Mouse (Mus musculus) liver, embryonic 15.5 days (tissue): ENCODE measurements at regions not wholly inside any gene's neighbourhood (a gene's known extent, or its start where the extent isn't known, plus 50 kb on each side); places are given as distances from the start of the nearest gene placed in this dataset.

Source experiments
- ATAC-seq: fragments of 200-750 bp; cut with Nextera tagmentation; 2 replicates; pipeline ENCODE4 v1.8.0; 2017; ENCODE audit warnings: moderate number of reproducible peaks, mild to moderate bottlenecking, moderate library complexity; ENCODE audit not compliant: insufficient read depth
- H3K27ac ChIP-seq: fragments of 300-500 bp; sonication (generic); replicated peaks from 2 replicates; pipeline ENCODE4 v1.5.1; 2015; ENCODE audit warnings: mild to moderate bottlenecking, inconsistent platforms
- H3K27me3 ChIP-seq: fragments of 300-500 bp; sonication (generic); 2 replicates; pipeline ENCODE4 v1.6.1; 2015; ENCODE audit warnings: mild to moderate bottlenecking, inconsistent platforms
- H3K36me3 ChIP-seq: fragments of 300-500 bp; sonication (generic); replicated peaks from 2 replicates; pipeline ENCODE4 v1.6.1; 2015; ENCODE audit warnings: moderate library complexity, mild to moderate bottlenecking, inconsistent platforms
- H3K4me1 ChIP-seq: fragments of 300-500 bp; sonication (generic); replicated peaks from 2 replicates; pipeline ENCODE4 v1.6.1; 2015; ENCODE audit warnings: inconsistent platforms
- H3K4me2 ChIP-seq: fragments of 300-500 bp; sonication (generic); 2 replicates; pipeline ENCODE4 v1.6.1; 2015; ENCODE audit warnings: moderate library complexity, mild to moderate bottlenecking, inconsistent platforms
- H3K4me3 ChIP-seq: fragments of 300-500 bp; sonication (generic); replicated peaks from 2 replicates; pipeline ENCODE4 v1.5.1; 2015; ENCODE audit warnings: mild to moderate bottlenecking, inconsistent platforms
- H3K9ac ChIP-seq: fragments of 300-500 bp; sonication (generic); 2 replicates; pipeline ENCODE4 v1.6.1; 2015; ENCODE audit warnings: moderate library complexity, mild to moderate bottlenecking, inconsistent platforms
- H3K9me3 ChIP-seq: fragments of 300-500 bp; sonication (generic); replicated peaks from 2 replicates; pipeline ENCODE4 v1.6.1; 2016; ENCODE audit warnings: inconsistent platforms
- WGBS: fragments of 180-500 bp; shearing (Covaris S2); methylation state at CpG from one replicate; pipeline ENCODE4 v1.1.7; 2015; ENCODE audit warnings: mixed read lengths; ENCODE audit not compliant: insufficient replicate concordance; 5-methylcytosine and 5-hydroxymethylcytosine counted together

GRCm38 (mm10) chrX:99245541-99245940 is 109.6 kb downstream of the Efnb1 start:
- Histone ChIP-seq H3K27me3 (peaks cover 22% of the 10 kb centered on the region), H3K4me1 (no peaks in the 10 kb centered on the region), H3K36me3 (no peaks in the 10 kb centered on the region), H3K4me2 (no peak overlapping the region), H3K9me3 (no peaks in the 10 kb centered on the region), H3K27ac (no peak overlapping the region), H3K9ac (no peak overlapping the region), H3K4me3 (no peak overlapping the region)
- ATAC-seq = no peak
- WGBS = 74% methylated on average over 3 of the region's 3 CpGs

DNA sequence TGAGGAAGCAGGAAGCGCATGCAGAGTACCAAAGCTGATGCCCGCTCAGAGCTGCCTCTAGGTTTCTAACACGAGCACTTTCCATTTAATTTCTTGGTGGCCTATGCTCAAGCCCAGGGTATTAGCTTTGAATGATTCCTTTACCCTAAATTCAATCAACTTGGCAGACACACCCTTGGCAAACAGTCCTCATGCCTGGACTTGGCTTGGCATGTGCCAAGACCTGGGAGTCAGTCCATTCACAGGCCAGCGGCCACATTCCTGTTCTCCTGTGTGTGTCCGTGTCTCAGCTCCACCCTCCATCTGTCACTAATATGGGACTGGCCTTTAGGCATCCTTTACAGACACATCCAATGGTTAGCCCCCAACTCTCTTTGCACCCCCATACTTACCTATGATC is 107.3 kb downstream of the Efnb1 start:
- H3K36me3 ChIP-seq = no peaks in the 10 kb centered on the region
- 76% methylated on average over 5 of the region's 5 CpGs for WGBS
- peaks cover 21% of the 10 kb centered on the region for H3K27me3 ChIP-seq
- no peak overlapping the region for H3K27ac ChIP-seq
- H3K4me1 ChIP-seq = no peaks in the 10 kb centered on the region
- H3K9ac ChIP-seq = no peak overlapping the region
- no peaks in the 10 kb centered on the region for H3K9me3 ChIP-seq
- no peak overlapping the region for H3K4me3 ChIP-seq
- ATAC-seq = no peak
- no peak overlapping the region for H3K4me2 ChIP-seq

- Histone ChIP-seq H3K27ac (no peak overlapping the region), H3K4me3 (no peak overlapping the region), H3K9ac (no peak overlapping the region), H3K4me1 (no peaks in the 10 kb centered on the region), H3K36me3 (no peaks in the 10 kb centered on the region), H3K27me3 (peaks cover 16% of the 10 kb centered on the region), H3K4me2 (no peak overlapping the region), H3K9me3 (no peaks in the 10 kb centered on the region)
- no peak for ATAC-seq
- 27% methylated on average over 5 of the region's 5 CpGs for WGBS
Measured at GRCm38 (mm10) chrX:99241684-99242118, 105.8 kb downstream of the Efnb1 start.

- ATAC-seq = no peak
- Histone ChIP-seq H3K4me3 (no peak overlapping the region), H3K27me3 (peaks cover 12% of the 10 kb centered on the region; the same call in 1 of the 2 replicates), H3K9me3 (no peaks in the 10 kb centered on the region), H3K36me3 (no peaks in the 10 kb centered on the region), H3K27ac (no peak overlapping the region), H3K4me1 (no peaks in the 10 kb centered on the region), H3K9ac (no peak overlapping the region), H3K4me2 (no peak overlapping the region)
- 35% methylated on average over 3 of the region's 3 CpGs for WGBS
Measured at GRCm38 (mm10) chrX:99233035-99233434, 97.1 kb downstream of the Efnb1 start.

GRCm38 (mm10) chrX:99232331-99232730 is 96.4 kb downstream of the Efnb1 start:
- 48% methylated on average over 7 of the region's 7 CpGs for WGBS
- no peak overlapping the region for H3K4me2 ChIP-seq
- no peak overlapping the region for H3K4me3 ChIP-seq
- no peak overlapping the region for H3K9ac ChIP-seq
- H3K9me3 ChIP-seq = no peaks in the 10 kb centered on the region
- H3K27me3 ChIP-seq = peaks cover 12% of the 10 kb centered on the region; the same call in 1 of the 2 replicates
- H3K4me1 ChIP-seq = no peaks in the 10 kb centered on the region
- no peak for ATAC-seq
- H3K27ac ChIP-seq = no peak overlapping the region
- H3K36me3 ChIP-seq = no peaks in the 10 kb centered on the region

- Histone ChIP-seq H3K9me3 (no peaks in the 10 kb centered on the region), H3K4me3 (no peak overlapping the region), H3K9ac (no peak overlapping the region), H3K36me3 (no peaks in the 10 kb centered on the region), H3K27ac (no peak overlapping the region), H3K27me3 (peaks cover 28% of the 10 kb centered on the region), H3K4me1 (no peaks in the 10 kb centered on the region), H3K4me2 (no peak overlapping the region)
- 62% methylated on average over 7 of the region's 7 CpGs for WGBS
- no peak for ATAC-seq
Measured at GRCm38 (mm10) chrX:99225111-99225752, 89.3 kb downstream of the Efnb1 start.

DNA sequence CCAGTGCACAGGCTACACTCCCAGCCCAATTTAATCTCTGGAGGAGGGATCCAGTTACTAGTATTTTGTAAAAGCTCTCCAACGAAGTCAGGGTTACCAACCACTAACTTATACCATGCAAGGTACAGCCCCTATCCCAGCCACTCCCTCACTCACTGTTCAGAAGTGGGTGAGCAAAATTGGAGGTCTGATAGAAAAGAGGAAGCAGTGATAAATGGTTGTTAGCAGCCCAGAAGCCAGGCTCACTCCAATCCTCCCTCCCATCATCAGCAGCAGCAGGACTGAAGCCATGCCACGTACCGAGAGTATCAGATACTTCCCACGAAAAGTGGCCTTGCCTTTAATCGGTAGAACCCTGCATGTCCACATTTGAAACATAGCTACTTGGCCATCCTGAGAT is 86.1 kb downstream of the Efnb1 start:
- H3K27ac ChIP-seq = no peak overlapping the region
- no peak overlapping the region for H3K9ac ChIP-seq
- no peaks in the 10 kb centered on the region for H3K4me1 ChIP-seq
- no peaks in the 10 kb centered on the region for H3K9me3 ChIP-seq
- 48% methylated on average over 5 of the region's 5 CpGs for WGBS
- H3K36me3 ChIP-seq = no peaks in the 10 kb centered on the region
- ATAC-seq = no peak
- H3K27me3 ChIP-seq = peaks cover 50% of the 10 kb centered on the region
- no peak overlapping the region for H3K4me3 ChIP-seq
- H3K4me2 ChIP-seq = no peak overlapping the region

GRCm38 (mm10) chrX:99220674-99221455 is 84.9 kb downstream of the Efnb1 start:
- H3K36me3 ChIP-seq = no peaks in the 10 kb centered on the region
- H3K4me2 ChIP-seq = no peak overlapping the region
- H3K27ac ChIP-seq = no peak overlapping the region
- no peak overlapping the region for H3K9ac ChIP-seq
- ATAC-seq = no peak
- H3K9me3 ChIP-seq = no peaks in the 10 kb centered on the region
- 53% methylated on average over 8 of the region's 8 CpGs for WGBS
- H3K4me1 ChIP-seq = no peaks in the 10 kb centered on the region
- H3K27me3 ChIP-seq = peaks cover 60% of the 10 kb centered on the region
- no peak overlapping the region for H3K4me3 ChIP-seq

- H3K4me3 ChIP-seq = no peak overlapping the region
- no peak for ATAC-seq
- H3K27ac ChIP-seq = no peak overlapping the region
- no peak overlapping the region for H3K4me2 ChIP-seq
- WGBS = 27% methylated on average over 7 of the region's 7 CpGs
- no peaks in the 10 kb centered on the region for H3K36me3 ChIP-seq
- H3K4me1 ChIP-seq = no peaks in the 10 kb centered on the region
- peaks cover 47% of the 10 kb centered on the region for H3K27me3 ChIP-seq
- H3K9me3 ChIP-seq = no peaks in the 10 kb centered on the region
- no peak overlapping the region for H3K9ac ChIP-seq
Measured at GRCm38 (mm10) chrX:99218213-99218612, 82.3 kb downstream of the Efnb1 start.

DNA sequence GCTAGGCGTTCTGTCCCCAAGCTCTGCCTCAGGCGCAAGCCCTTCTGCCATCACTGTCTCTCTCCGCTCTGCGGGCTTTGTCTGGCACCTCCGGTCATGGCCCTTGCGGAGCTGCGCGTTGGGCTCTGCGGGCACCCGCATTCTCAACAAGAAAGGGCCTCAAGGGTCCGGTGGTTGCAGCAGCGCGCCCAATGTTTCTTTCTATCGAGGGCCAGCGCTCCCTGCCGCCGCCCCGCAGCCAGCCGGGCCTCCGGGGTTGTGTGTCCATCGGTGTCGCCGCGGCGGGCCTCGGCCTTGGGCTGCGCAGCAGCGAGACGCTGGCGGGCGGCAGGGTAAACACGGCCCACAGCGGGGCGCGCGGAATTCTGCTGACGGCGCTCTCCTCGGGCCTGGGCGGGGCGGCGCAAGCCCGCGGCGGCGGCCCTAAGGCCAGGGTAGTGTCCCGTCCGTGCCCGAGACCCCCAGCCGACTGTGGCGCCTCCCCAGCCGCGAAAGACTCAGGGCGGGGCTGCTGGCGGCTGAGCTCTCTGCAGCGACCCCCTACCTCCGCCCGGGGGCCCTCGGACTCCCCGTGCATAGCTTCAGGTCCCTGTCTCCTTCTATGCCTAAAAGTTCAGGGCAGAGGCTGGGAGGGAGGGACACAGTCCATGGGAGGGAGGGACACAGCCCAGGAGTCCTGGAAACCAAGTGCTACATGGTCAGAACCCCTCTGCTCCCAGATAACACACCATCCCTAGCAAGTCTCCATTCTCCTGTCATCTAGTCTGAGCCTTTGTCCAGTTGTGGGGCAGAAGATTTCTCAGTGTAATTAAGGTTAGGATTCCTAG is 80.9 kb downstream of the Efnb1 start:
- 0 out of 2 replicates have a peak, but pooled peaks have one; percentile 40 for ATAC-seq
- peak overlapping the region; percentile 20; the same call in 1 of the 2 replicates for H3K4me3 ChIP-seq
- no peaks in the 10 kb centered on the region for H3K9me3 ChIP-seq
- no peaks in the 10 kb centered on the region for H3K4me1 ChIP-seq
- 15% methylated on average over 35 of the region's 60 CpGs for WGBS
- no peaks in the 10 kb centered on the region for H3K36me3 ChIP-seq
- H3K9ac ChIP-seq = no peak overlapping the region
- no peak overlapping the region for H3K27ac ChIP-seq
- H3K27me3 ChIP-seq = peaks cover 47% of the 10 kb centered on the region
- peak overlapping the region; percentile 51 for H3K4me2 ChIP-seq

DNA sequence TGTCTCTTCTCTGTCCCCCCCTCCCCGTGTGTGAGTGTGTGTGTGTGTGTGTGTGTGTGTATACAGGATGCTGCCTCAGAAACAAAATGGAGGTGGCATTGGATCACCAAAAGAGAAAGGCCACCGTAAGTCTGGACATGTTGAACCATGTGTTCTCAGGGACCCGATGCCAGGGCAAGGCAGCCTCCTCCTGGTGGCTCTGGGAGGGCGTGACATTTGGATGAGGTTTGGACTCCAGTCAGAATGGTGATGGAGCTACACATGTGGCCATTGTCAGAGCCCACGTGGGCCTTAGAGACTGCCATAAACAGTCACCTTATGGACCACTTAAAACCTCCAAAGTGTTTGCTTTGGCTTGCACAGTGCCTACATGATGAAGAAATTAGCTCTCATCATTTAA is 80.0 kb downstream of the Efnb1 start:
- H3K4me2 ChIP-seq = no peak overlapping the region
- 64% methylated on average over 5 of the region's 5 CpGs for WGBS
- peaks cover 47% of the 10 kb centered on the region for H3K27me3 ChIP-seq
- H3K9ac ChIP-seq = no peak overlapping the region
- H3K4me3 ChIP-seq = no peak overlapping the region
- no peaks in the 10 kb centered on the region for H3K36me3 ChIP-seq
- no peak for ATAC-seq
- H3K4me1 ChIP-seq = no peaks in the 10 kb centered on the region
- no peak overlapping the region for H3K27ac ChIP-seq
- H3K9me3 ChIP-seq = no peaks in the 10 kb centered on the region
